Mouse (Mus musculus): Measurements from ENCODE around the gene Cir1. TPM values are rescaled to one million over a fixed set of nuclear protein-coding genes. Genes with fewer than 3 reads are reported as not detected.

The Cir1 gene
- 10 to 100 TPM; 15.7 to 21.3 TPM for total RNA-seq (2021)
- long read RNA-seq, experiment 1, partial matches to known transcripts, result 12 of 38 reads
- long read RNA-seq, experiment 1, other reads (novel, unspliced or antisense), result 26 of 38 reads
- long read RNA-seq, experiment 2, partial matches to known transcripts, result 0 of 7 reads
- long read RNA-seq, experiment 2, other reads (novel, unspliced or antisense), result 7 of 7 reads

DNA sequence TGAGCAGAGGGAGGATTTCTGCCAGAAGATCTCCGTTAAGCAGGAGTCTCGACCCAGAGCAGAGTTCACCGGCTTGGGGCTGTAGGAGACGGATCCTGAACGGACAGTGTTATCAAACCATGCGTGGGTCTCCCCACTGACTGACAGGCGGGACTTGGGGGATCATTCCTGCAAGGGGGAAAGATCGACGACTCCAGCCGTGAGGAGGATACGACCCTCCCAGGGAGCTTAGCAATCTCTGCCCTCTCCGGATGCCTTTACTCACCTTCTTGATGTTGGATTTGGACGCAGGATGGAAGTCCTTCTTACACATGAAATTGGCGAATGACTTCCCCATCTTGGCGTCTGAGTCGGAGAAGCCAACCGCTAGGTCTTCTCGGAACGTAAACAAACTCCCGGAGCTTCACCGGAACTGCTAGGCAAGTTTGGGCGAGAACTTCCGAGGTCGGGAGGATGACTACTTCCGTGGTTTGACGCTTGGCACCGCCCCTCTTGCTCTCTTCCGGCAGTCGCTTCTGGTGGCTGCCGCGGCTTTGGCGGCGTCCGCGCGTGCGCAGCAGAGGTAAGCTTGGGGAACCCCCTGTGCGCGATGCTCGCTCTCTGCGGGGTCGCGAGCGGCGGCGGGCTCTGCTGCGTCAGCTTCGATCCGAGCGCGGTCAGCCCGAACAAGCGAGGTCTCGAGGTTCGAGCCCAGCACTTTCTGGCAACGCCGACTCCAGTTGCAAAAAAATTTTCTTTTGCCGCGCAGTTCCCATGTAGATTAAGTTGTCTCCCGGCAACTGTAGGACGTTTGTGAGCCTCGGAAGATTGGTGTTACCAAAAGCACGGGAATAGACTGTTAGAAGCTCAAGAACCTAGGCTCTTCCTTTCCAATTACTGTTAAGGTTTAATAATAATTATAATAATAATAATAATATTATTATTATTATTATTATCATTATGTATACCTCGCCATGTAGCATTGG, at the start of gene Cir1, which contains the start of gene Scrn3:
Cir1 (minus strand) TSS at position 550 of the 965 bp plus-strand sequence.
Scrn3 (plus strand) TSS at position 450 of the 965 bp plus-strand sequence.
- peak; percentile 95 to 97 for DNase-seq

DNA sequence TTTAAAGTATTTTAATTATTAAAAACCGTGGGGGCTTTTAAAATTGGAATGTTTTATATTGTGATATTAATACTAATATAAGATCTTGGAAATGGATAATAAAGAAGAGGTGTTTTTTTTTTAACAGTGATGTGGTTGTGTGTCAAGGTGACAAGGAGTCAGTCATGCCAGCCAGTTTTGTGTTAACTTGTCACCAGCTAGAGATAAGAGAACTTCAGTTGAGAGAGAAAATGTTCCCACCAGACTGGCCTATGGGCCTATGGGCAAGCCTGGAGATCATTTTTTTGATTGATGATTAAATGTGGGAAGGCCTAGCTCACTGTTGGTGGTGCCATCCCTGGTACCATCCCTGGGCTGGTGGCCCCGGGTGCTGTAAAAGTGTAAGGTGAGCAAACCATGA, 48.0 kb upstream of the Cir1 start:
- DNase-seq, result no peak

DNA sequence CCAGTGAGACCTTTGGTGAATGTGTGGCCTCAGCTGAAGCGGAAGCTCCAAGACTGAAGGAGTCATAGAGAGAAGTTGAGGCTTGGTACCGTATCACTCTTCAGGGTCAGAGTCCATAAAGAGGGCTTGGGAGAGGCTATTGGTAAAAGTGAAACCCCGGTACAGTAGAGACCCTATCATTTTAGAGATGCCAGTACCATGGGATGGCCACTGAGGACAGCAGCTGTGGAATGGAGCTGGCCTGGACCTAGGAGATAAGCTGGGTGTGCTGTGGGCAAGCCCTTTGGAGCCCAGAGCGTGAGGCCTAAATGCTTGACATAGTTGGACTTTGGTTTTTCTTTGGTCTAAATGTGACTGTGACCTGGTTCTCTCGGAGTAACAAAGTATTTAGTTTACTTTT, 47.4 kb upstream of the Cir1 start:
- no peak for DNase-seq

DNA sequence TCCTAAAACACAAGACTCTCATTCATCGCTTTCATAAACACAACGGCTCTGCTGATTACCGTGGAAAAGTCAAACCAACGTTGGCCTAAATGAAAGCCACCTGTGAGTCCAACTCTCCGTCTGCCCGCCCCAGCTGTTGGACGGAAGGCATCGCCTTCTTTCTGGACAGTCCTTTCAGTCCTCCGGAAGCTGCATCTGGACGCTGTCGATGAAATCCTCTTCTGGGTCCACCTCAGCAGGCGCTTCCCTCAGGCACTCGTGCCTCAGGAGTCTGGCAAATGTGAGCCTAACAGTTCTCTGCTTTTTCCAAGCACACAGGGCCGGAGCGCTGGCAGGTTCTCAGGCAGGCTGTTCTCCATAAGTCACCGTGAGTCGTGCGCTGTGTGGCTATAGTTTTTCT, 44.5 kb upstream of the Cir1 start:
- DNase-seq, result no peak

DNA sequence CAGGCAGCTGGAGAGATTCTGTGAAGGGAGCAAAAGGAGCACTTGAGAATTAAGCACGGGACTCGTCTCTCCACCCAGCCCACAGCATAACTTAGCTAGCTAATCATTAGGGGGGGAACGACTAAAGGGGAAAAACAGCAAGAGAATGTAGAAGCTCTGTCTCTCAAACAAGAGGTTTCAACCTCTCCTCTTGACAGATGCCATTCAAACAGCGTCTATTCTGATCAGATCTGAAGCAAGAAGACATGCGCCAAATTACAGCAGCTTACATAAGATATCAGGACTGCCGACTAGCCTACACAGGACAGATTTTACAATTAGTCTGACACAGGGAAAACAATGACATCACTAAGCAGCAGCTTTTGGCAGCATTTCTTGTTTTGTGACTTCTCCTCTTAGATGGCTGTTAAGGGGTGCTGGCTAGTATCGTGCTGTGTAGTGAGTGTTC, 39.5 kb upstream of the Cir1 start:
- no peak for DNase-seq

DNA sequence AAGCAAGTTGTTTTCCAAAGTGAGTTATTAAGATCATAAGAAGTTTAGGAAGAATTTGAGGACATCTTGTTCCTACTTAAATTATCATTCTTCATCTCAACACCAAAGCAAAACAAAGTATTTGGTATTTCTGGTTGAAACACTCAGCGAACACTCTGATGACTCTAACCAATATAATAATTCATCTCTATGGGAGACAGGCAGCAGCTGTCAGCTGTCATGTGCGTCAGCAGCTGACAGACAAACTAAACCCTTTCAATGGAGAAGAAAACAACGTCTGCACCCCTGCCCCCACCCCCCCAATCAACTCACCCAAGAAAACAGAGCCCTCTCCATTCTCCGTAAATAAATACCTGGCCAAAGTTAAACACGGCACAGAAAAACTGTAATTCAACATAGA, 39.0 kb upstream of the Cir1 start:
- no peak for DNase-seq

DNA sequence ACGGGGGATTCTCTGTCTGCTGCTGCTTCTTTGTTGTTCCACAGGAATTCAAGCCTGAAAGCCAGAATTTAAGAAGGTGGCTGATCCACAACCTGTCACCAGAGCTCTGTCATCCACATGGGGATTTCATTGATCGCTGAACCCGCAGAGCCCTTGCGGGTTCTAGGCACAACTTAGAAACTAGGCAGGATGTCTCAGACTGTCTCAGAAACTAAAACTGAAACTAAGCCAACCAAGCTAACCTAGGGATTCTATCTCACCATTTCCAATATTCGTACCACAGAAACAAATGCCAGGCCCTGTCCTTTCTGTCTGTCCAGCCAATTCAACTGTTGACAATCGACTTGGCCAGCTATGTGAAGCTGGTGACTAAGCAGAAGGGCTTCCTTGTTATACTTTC, 35.7 kb upstream of the Cir1 start:
- no peak for DNase-seq

DNA sequence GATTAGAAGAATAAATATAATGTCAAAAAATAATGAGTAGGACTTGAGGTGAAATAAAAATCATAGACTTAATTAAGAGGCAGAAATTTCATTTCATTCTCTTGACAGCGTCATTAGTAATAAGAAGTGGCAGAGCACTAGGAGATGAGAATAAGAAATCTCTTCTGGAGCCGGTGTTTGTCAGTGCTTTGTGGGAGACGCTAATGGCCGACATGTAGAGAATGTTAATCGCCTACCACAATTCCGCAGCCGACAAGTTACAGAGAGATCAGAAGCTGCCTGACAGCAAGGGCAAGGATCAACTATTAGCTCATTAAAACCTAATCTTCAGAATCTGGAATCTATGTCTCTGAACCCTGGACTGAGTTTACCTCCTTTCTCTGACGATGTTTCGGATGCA, 35.3 kb upstream of the Cir1 start:
- no peak for DNase-seq

DNA sequence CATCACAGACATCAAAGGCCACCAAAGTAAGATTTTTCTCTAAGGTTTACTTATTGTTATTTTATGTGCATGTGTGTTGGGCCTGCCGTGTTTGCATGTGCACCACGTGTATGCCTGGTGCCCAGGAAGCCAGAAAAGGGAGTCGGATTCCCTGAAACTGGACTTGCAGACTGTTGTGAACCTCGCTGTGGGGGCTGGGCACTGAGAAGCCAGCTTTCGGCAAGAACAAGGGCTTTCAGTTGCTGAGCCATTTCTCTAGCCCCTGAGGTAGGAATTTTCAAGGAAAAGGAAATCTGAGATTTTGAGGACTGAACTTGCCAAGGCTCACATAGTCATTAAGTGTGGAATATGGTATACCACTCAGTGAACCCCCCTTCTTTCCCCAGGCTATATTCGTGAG, 34.6 kb upstream of the Cir1 start:
- DNase-seq, result no peak

DNA sequence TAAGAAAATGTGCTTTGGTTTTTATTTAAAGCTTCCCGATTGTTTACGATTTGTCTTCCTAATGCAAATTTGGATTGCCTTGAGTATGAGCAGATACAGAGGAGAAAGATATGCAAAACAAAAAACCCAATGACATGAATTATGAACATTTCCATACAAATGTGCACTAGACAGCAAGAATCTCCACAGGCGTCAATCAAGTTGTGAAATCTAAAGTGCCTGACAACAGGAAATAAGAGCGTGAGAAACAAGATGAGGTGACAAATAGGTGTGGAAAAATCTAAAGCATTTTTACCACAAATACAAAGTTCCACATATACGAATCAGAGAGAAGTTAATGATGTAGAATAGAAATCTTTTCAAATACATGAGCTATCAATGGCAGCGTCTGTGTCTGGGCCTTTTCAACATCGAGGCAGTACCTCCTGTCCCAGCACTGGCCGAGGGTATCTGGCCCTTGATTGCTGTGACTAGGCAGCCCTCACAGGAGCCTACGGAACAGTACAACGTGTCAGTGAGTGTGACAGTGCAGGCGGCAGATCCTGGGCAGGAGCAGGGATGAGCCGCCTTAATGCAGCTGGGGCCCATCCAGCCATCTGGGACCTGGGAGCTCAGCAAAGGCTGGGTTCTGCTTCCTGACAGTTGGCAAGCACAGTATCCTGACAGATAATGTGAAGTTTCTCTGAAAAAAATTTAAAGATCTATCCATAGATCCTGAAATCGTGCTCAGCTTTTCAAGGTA, 34.0 kb upstream of the Cir1 start:
- DNase-seq, result no peak

DNA sequence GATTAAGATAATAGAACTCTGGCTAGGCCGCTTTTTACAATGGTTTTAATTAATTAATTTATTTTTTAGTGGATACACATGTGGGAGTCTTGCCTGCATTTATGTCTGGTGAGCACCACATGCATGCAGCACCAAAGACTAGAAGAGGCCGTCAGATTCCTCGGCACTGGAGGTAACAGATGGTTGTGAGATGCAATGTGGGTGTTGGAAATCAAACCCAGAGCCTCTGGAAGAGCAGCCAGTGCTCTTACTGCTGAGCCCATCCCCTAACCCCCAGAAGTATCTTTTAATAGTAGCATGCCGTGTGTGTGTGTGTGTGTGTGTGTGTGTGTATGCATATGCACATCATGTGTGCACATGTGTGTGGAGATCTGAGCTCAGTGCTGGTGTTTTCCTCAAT, 32.7 kb upstream of the Cir1 start:
- no peak for DNase-seq

DNA sequence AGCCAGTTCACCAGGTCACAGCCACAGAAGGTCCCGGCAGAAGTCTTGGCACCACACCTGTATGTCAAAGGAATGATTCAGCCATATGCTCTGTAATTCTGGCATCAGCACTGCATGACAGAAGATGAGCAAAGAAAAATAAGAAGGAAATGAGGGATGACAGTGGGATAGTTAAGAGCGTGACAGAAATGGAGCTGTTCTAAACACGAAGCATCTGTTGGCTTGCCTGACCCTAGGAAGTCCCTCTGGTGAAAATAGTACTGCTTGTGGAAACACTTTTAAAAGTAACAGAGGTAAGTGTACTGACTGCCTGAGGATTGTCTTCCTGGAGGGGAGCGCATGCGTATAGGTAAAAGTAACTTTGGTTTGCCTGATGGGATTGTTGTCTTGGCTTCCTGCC, 31.2 kb upstream of the Cir1 start:
- DNase-seq, result no peak

DNA sequence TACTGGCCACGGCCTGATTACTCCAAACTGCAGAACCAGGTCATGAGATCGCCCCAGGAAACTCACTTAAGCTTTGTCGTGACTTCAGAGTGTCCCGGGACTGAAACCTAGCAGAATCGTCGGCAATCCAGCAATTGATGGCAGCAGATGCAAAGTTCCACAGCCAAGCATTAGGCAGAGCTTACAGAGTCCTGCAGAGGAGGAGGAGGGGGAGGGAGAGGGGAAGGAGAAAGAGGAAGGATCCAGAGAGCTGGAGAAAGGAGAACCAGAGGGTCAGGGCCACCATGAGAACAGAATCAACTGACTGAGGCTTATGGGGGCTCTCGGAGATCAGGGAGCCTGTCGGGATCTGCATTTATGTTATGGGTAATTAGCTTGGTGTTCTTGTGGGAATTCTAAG, 25.9 kb upstream of the Cir1 start:
- no peak for DNase-seq

DNA sequence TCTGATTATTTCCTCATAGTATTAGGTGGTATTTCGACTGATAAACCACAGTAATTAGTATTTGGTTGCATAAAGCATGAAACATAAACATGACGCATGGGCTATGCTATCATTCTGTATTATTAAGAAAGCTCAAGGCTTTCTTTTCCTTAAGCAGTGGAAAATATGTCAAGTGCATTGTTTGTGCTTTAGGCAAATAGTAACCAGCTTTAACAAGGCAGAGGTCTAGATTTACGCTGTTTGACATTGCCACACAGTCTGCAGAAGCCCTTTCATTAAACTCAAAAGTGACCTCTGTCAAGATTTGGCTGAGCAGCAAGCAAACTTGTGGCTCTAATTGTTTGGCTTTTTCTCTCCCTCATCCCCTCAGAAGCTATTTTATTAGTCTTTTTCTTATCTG, 23.4 kb upstream of the Cir1 start:
- DNase-seq, result no peak

DNA sequence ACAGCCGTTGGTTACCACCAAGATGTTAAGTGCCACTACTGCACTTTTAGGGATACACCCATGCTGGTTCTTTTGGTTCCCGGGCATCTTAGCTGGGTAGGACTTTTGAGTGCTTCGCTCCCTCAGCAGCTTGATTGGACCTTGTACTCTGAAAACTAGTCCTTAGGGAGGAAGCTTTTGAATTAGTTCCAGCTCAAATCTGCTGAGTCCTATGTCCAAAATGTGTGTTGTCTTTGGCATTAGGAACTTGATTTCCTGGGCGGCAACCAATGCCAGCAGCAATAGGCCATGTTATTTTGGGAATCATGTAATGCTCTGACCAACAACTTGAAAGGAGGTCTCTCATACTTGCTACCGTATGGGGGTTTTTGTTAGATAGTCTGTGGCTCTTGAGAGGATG, 13.4 kb upstream of the Cir1 start:
- DNase-seq, result peak in 1 of 2 experiments; percentile 13

DNA sequence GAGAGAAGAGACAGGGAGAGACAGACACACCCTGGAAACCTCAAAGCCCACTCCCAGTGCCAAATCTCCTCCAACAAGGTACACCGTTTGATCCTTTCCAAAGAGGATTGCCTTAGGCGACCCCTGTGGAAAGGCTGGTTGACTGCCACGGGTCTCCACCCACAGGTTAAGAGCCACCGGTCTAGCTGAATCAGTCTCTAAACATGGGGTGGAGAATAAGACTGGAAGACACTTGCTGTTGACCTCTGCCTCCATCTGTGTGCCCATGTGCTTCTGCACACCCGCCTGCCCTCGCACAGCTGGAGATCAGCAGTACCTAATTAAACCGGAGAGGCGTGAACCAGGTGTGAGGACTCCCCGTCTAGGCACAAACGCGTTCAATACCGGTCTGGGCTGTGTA, 10.5 kb upstream of the Cir1 start:
- DNase-seq, result no peak

DNA sequence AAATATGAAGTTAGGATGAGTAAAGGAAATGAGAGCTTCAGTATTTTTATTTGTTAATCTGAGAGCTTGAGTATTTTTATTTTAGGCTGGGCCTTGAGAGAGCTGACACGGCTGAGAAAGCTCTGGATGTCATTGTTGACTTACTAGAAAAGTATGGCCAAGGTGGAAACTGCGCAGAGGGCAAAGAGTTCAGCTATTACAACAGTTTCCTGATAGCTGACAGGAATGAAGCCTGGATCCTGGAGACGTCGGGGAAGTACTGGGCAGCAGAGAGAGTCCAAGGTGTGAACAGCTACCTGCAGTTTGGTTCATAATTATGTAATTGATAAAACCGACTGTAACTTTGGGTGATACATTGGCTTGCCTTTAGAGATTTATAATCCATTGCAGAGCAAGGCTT, 6.7 kb upstream of the Cir1 start:
- DNase-seq, result no peak

DNA sequence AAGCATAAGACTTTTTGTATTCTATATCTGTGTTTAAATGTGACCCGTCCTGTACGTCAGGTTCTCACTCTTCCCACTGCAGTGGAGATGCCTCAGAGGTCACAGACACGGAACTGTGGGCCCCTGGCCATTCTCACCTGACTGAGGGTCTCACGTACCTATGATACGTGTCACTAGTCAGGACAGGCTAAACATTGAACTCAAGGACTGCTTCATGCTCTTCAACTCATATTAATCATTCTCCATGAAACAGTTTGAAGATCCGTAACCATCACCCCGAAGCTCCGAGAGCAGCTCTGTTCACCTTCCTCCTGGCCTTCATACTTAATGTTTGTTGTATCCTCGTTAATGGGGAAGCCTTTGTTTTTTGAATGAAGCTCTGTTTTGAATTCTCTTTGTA, 4.9 kb upstream of the Cir1 start:
- no peak for DNase-seq

DNA sequence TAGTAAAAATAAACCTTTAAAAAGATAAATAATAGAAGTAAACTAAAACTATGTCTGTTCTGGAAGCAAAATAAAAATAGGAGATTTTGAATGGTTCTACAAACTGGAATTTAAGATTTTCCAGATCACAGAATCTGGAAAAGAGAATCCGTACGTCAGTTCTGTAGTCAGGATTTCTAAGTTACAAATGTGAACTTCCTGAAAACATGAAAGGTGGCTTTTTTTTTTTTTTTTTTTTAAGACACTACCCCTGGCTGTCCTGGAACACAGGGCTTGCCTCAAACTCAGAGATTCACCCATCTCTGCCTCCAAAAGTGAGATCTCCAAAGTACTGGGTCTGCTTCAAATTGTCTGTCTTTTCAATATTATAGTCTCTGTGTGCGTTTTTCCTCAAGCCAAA, 1.8 kb upstream of the Cir1 start:
- no peak for DNase-seq

DNA sequence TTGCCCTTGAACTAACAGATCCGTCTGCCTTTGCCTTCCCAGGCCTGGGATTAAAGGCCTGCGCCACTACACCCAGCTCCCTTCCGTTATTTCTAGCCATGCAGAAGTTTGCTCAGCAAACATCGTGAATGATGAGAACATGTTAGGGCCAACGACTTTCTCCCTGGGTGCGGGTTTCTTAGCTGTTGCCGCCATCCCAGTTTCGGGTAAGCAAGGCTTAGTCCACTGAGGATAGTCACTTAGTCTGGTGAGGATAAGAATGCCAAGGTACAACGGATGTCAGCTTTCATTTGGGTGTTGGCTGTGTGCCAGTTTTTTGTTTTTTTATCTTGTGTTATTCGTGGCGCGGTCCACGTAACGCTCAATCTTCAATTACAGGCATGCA, 608 bp upstream of the Cir1 start:
- peak; percentile 29 to 36 for DNase-seq

DNA sequence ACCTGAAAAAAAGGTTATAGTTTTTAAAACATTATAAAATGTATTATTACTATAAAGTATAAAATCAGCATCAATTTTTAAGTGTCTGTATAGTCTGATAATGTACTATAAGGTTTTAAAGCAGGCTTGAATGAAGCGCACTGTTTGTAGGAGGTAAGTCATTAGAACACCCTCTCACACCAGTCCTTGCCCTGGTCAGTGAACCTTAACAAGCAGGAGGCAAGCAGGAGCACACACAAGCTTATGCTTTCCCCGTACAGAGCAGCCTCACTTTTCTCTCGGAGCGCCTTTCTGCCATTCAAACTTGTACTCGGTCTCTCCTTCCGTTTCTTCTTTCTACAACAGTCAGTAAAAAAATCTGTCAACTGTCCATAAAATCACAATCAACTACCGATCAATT, 6.5 kb downstream of the Cir1 start:
- DNase-seq, result no peak

DNA sequence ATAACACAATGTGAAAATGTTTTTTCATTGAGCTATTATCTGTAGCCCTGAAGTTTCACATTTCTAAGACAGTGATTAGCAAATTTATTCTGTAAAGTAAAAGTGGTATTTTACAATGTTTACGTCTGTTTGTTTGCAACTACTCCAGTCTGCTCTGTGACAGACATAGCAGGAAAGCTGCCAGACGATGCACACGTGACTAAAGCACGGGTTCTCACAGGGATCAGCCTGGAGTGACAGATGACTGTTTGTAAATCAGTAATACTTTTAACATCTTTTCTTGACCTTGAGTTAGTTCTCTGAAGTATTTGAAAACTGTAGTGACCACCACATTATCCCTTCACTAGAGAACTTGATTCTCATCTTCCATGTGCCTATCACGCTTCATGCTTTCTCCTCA, 8.0 kb downstream of the Cir1 start:
- DNase-seq, result no peak

DNA sequence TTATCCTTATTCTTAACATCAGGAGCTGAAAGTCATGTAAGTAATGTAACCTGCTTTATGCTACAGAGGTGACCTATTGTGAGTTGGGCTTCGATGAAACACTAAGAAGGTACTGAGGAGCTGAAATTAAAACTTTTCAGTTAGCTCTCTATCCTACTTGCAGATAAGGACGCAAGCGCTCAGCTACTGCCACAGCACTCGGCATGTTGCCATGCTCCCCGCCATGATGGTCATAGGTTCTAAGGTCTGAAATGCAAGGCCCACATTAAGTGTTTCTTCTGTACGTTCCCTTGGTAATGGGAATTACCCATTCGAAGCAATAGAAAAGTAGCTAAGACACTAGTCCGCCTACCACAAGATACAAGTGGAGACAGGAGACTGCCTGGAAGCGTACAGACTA, 9.8 kb downstream of the Cir1 start:
- no peak for DNase-seq
